Mouse (Mus musculus) frontal cortex, adult (tissue): ENCODE measurements at regions not wholly inside any gene's neighbourhood (a gene's known extent, or its start where the extent isn't known, plus 50 kb on each side); places are given as distances from the start of the nearest gene placed in this dataset.

Experiments
- ATAC-seq: cut with Nextera tagmentation; 2 replicates; pipeline ENCODE4 v1.9.2; 2017; ENCODE audit warnings: mild to moderate bottlenecking, moderate library complexity, mixed read lengths; ENCODE audit not compliant: low TSS enrichment

- no peak for ATAC-seq
Measured at GRCm38 (mm10) chr8:114052426-114052825, 80.9 kb upstream of the Nudt7 start.

GRCm38 (mm10) chr8:114063566-114063965 is 69.8 kb upstream of the Nudt7 start:
- ATAC-seq: no peak

DNA sequence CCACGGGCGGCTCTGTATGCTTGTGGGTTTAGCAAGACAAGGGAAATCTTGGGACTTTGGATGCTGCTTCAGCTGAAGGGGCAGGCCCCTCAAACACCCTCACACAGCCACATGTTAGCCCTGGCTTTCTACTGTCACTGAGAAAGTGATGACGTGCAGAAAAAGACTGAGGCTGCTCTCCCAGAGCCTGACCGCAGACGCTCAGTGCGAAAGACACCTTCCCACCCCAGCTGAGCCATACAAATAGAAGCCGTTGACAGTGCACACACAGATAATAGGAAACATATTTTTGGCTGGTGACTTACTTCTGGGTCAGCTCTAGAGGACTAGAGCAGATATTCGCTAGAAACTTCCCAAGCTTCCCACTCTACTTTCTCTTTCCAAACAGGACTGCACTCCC is 61.0 kb upstream of the Nudt7 start:
- ATAC-seq: no peak

- ATAC-seq: no peak
Measured at GRCm38 (mm10) chr8:114074122-114074521, 59.2 kb upstream of the Nudt7 start.

DNA sequence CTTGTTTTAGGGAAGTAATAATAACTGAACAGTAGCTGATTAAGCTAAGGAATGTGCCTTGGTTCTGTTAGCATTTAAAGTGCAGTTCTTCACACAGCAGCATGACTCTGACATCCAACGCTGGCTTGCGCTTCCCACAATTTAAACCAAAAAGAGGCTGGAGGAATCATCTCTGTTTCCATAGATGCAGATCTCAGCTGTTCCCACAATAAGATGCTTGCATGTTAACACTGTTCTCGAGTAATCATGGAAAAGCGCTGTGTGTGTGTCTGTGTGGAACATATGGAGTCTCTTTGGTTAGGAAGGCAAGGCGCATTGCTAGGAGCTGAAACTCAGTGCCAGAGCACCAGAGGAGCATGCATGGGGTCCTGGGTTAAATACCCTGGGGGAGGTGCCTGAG is 56.7 kb upstream of the Nudt7 start:
- peak; percentile 79 for ATAC-seq

- peak; percentile 87 for ATAC-seq
Measured at GRCm38 (mm10) chr8:114081049-114081756, 52.2 kb upstream of the Nudt7 start.

DNA sequence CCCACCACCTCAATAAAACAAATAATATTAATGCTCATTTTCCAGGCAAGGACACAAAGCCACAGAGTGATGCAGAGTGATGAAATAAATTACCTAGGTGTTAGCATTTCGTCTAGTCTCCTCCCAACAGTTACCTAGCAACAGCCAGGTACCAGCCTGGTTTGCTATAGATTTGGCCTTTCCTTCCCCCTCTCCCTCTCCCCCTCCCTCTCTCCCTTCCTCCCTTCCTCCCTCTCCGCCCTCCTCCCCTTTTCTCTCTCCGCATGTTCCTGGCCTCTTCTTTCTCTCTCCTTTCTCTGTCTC is 51.6 kb upstream of the Nudt7 start:
- no peak for ATAC-seq
